Mouse (Mus musculus): ENCODE results near the gene Col8a1.

The Col8a1 gene

DNA sequence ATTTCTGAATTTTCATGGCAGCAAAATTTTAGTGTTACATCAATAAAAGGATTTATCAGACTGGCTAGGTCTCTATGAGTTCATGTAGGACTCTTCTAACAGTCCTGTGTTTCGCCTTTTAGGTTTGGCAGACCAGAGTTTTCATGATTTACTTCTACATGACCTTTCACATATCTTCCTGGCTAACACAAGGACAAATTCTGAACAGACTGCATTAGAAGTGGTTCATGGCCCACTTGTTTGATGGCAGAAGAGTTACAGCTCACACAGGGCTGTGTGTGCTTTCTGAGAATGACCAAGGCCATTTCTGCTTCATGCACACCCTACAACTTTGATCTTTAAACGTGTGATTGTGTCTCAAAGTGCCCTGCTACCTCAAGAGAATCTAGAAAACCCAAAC, 82.3 kb downstream of the Col8a1 start:
- DNase-seq (ENCODE audit: low read depth in 1 of 2, low spot score in 2 of 2) = no peak

DNA sequence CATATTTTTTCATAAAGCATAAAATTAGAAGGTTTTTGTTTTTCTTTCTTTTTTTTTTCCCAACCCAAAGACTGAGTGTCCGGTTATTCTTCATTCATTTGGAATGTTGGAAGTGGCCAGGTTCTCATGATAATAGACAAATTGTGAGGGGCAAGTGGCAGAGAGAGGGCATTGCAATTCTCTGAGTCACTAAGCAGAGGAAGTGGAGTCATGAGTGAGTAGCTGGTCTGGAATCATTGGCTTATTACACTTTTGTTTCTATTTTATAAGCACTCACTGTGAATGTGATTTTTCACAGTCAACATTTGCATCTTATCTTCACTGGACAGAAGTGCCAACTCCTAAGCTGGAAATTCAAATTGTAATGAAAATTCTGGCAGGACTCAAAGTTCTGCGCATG, 82.9 kb downstream of the Col8a1 start:
- no peak for DNase-seq (ENCODE audit: low read depth in 1 of 2, low spot score in 2 of 2)

DNA sequence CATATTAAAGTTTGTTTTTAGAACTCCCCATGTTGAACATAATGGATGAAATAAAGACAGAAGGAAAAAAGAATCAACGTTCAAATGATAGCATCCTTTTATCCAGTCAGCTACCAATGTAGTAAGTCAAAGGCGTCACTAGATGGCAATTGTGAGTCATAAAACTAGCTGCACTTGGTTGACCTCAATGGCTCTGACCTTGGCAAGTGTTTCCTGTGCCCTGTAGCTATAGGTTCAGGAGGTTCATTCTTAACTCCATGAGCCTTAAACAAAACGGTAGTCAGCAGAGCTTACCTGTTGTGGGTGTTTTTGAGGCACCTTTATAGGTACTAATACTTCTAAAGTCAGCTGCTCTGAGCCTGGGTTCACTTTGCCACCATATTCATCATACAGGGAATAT, 85.2 kb downstream of the Col8a1 start:
- DNase-seq (ENCODE audit: low read depth in 1 of 2, low spot score in 2 of 2) = no peak

DNA sequence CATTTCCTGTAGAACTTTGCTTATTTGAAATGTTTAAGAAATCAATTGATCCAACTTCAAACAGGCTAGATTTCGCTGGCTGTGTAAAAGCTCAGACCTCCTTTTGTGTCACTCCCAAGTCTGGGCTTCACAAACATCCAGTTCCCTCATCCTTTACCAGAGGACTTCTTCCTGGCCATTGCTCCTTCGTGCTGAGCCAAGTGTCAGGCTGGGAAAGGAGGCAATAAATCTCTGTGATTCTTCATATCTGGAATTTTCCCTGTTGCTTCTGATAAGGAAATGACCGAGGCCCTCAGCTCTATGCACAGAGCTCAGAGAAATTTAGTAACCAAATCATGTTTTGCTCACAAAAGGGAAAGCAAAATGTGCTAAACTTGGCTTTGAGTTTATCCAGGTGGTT, 91.9 kb downstream of the Col8a1 start:
- DNase-seq (ENCODE audit: low read depth in 1 of 2, low spot score in 2 of 2) = no peak

DNA sequence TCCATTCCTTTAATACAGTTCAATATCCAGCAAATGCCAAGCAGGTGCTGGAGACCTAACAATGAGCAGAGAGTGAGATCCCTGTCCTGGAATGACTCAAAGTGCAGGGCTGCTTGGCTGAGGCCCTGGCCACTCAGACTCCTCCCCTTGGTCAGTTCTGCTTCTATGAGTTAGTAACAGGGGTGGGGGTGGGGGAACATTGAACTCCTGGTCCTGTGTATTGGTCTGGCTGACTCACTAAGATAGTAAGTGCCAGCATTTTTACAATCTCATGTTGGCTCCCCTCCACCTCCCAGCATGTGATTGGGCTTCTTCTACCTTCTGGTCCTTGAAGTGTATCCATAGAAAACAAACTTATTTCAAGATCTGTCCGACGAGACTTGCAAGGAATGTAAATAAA, 104.6 kb downstream of the Col8a1 start:
- DNase-seq (ENCODE audit: low read depth in 1 of 2, low spot score in 2 of 2) = no peak

DNA sequence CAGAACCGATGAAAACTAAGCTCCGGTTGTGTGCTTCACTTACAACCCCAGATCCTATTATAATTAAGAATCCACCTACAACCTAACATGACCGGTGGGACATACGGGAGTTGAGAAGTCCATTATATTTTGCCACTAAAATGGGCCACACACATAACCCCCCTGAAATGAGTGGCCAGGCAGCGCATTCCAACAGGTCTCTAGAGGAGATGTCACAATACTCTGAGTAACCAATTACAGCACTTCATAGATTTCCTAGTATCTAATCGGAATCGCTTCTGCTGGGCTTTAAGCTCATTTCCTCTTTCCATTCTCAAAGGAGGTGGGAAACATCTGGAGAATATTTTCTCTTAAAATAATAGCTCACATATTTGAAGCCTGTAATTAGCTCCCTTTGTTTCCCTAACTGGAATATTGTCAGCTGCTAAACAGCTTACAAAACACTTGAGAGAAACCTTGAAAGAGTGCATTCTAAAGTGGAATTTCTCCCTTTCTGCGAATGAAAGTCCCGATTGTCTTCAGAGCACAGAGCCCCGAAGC, 113.1 kb downstream of the Col8a1 start:
- DNase-seq (ENCODE audit: low read depth in 1 of 2, low spot score in 2 of 2) = no peak

DNA sequence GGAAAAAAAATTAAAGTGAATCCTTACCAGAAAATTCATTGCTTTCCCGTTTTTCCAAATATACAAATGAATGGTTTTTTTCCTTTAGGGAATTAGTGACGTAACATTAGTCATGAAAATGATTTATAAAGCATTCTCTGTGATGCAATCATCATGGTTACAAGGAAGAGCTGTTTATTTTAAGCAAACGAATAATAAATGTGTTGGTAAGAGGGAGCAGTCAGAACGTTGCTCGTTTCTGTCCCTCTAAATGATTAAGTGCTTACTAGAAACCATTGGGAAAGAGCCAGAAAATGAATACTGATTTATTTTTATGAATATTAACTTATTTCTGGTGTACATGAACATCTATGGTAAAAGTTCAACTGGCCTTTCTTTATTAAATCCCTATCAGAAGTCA, 119.8 kb downstream of the Col8a1 start:
- no peak for DNase-seq (ENCODE audit: low read depth in 1 of 2, low spot score in 2 of 2)

DNA sequence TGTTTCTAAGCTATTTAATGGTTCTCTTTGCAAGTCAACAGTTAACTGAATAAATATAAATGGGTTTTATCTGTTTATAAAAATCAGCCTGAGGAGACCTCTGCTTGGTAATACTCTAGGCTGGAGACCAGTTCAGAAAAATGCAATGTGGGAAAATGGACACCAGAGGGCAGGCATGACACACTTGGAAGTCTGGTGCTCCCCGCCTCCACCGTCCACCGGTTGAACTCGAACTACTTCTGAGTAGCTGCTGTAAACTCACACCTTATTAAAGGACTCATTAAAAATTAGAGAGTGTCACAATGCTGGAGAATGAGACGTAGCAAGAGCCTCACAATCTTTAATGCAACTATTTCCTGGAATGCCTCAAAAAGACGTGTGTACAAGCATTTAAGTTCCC, 120.3 kb downstream of the Col8a1 start:
- peak in 1 of 2 experiments; percentile 21 for DNase-seq (ENCODE audit: low read depth in 1 of 2, low spot score in 2 of 2)

DNA sequence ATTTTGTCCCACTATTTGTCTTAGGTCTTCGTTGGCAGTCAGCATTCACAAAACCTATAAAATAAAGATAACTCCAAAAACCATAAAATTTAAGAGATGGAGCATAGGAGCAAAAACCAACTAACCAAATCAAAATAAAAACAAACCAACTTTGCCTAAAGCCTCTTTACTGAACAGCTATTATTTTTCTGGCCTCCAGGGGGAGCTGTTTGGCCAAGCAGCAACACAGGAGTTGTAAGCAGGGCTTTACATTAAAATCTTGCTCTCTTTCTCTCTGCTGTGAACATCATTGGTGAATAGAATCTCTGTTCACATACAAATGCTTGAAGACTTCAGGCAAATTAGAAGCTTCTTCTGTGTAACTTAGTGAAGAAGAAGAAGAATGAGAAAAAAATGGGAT, 142.8 kb downstream of the Col8a1 start:
- DNase-seq (ENCODE audit: low read depth in 1 of 2, low spot score in 2 of 2) = no peak

DNA sequence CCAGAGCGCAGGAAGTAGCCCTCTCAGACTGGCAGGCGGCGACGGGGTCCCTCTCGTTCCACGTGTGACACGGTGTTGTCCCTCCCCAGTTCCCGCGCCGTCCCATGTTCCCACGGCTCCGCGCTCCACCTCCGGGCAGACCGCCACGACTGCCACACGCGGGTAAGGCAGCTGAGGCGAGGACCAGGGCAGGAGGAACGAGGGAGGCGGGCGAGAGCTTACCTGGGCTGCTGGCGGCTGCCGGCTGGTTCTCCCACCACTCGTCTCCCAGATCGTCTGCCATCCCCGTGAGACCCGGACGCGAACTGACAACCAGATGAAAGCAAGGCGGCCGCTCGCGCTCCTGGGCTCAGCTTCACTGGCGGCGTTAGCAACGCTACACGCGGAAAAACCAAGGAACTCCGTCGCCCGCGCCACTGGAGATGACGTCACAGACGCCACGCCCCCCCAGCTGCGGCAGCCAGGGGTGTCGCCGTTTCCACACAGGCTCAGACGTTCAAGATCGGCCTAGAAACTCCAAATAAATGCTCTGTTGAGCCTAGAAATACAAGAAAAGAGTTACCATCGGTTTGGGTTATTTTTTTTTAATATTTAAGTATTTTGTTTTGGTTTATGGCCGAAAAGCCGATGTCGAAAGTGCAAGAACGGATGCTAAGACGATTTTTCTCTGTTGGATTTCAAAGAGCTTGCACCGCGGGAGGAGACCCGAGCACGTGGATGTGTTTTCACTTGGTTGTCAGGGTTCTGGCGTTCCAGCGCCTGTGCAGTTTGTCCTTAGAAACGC, 147.9 kb downstream of the Col8a1 start, which contains the start of gene Cmss1:
TSS of gene Cmss1 (minus strand) at position 421 of the 784 bp plus-strand sequence.
- DNase-seq (ENCODE audit: low read depth in 1 of 2, low spot score in 2 of 2) = peak; percentile 50 to 76

DNA sequence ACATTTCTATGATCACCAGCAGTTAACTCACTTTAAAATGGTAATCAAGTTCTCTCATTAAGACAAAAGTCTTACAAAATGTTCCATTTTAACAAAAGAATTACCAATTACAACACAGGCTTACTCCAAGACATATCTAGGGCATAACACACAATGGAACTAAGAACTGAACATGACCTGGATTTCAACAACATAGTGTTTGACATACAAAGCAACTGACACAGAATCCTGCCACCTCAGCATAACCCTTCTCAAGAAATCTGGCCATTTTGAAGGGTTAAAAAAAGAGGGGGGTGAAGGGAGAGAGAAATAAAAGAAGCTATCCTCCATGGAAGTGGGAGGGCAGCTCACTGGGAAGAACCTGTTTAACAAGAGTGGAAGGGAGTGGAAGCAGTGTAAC, 153.5 kb downstream of the Col8a1 start:
- no peak for DNase-seq (ENCODE audit: low read depth in 1 of 2, low spot score in 2 of 2)

DNA sequence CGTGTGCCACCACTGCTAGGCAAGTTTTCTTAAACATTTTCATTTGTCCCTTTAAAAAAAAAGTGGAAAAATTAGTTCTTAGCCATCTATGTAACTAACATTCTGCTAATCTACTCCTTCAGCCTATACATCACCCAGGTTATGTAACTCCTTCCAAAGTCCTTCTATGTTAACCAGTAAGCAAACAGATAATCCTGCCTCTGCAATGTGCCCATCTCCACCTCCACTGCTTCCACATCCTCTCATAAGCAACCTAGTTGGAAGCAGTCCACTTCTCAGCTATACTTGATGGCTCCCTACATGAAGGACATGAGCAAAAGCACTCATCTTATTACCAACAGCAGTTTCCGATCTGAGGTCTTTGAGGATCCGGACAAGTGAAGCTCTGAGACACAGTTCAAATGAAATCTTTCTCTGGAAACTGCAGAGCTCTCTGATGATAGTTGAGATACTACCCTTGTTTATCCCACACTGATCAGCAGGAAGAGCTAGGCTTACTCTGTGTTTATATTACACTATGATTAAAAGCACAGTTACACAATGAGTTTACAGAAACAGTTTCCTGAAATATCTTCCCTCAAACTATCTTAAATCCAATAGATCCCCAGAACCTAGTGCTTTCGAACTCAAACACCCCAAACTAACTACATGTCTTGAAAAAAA, 157.1 kb downstream of the Col8a1 start:
- DNase-seq (ENCODE audit: low read depth in 1 of 2, low spot score in 2 of 2) = no peak

DNA sequence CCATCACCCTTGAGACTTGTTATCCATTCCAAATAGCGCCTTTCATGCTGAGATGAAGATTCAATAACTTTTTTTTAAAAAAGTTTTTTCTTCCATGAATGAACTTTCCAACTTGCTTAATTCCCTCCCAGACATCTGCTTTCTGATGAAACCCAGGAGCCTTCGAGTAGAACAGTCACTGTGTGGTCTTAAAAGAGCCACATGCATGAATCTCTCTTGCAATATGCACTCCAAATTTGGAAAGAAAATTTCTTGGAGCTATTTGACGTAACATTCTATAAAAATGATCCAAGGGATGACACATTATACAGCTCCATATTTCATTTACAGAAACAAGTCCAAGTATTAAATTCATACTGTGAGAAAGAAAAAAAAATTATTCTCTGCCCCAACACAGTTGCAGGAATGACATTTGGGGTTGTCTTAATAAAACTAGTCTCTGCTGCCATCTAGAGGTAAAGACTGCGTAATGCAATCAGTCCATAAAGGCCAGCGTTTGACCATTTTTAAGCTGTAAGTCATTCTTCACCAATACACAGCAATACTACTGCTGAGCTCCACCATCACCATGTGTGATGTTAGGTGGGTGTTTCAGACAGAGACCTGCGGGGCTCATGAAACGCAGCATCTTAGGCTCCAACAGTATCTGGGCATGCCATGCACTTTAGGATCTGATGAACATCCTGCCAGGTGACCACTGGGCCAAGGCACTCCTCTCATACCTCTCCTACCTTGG, 160.9 kb downstream of the Col8a1 start:
- DNase-seq (ENCODE audit: low read depth in 1 of 2, low spot score in 2 of 2) = no peak

DNA sequence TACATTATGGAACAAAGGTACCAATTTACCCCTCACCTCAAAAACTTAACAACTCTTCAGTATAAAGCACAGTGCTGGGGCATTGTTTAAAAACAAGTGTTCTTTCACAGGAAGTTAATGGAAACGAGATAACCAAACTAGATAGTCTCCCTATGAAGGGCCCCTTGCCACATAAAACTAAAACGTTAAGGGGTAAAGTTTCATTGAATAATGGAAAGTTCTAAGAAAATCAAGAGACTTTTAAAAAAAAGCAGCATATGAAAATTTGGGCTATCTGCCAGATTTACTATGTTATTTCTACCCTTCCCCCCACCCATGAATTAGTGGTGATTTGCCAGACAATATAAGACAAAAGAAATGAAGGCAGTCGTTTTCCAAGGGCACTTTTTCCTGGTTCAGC, 169.3 kb downstream of the Col8a1 start:
- no peak for DNase-seq (ENCODE audit: low read depth in 1 of 2, low spot score in 2 of 2)

DNA sequence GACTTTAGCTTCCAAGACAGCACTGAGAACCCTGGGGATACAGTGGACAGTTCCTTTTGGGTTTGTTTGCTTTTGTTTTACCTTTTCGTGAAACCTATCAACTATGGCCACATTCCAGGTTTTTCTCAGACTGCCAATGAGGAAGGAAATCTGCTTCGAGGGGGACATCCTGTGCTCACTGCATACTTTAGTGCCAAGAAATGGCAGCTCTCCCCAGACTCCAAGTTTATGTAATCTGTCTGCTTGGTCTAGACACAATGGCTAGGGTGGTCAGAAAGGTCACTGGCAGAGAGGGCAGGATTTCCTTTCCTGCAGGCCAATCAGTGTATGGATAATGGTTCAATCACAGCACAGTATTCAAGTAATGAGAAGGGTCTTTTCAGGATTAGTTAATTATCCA, 172.5 kb downstream of the Col8a1 start:
- DNase-seq (ENCODE audit: low read depth in 1 of 2, low spot score in 2 of 2) = no peak

DNA sequence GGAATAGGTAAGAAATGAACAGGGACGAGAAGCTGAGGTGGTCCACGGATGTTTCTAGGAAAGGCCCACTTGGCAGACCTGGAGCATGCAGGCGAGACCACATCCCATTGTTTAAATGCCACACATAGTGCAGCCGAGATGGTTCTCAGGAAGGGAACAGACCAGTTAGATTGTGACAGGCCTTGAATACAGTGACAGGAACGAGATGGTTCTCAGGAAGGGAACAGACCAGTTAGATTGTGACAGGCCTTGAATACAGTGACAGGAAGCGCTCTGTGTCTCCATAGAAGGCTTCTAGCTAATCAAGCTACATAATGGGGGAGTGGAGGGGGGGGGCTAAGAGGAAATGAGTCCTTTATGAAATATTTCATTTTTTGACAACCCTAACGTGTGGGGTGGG, 174.5 kb downstream of the Col8a1 start:
- DNase-seq (ENCODE audit: low read depth in 1 of 2, low spot score in 2 of 2) = no peak

DNA sequence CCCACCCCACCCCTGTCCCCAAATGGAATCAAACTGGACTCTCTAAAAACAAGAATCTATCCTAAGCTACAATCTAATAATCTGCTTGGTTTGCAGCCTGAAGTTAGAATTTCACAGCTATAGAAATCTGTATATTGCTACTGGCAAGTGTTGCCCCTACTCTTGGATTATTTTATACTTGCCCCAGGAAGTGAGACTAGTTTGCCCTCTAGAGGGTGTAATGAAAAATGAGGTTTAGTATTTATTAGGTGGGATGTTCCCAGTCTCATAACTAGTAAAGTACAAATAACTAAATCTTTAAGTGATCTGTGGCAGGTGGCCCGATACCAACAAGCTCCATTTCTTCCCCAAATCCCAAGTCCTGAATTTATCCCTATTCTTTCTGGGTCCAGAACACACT, 177.0 kb downstream of the Col8a1 start:
- DNase-seq (ENCODE audit: low read depth in 1 of 2, low spot score in 2 of 2) = no peak

DNA sequence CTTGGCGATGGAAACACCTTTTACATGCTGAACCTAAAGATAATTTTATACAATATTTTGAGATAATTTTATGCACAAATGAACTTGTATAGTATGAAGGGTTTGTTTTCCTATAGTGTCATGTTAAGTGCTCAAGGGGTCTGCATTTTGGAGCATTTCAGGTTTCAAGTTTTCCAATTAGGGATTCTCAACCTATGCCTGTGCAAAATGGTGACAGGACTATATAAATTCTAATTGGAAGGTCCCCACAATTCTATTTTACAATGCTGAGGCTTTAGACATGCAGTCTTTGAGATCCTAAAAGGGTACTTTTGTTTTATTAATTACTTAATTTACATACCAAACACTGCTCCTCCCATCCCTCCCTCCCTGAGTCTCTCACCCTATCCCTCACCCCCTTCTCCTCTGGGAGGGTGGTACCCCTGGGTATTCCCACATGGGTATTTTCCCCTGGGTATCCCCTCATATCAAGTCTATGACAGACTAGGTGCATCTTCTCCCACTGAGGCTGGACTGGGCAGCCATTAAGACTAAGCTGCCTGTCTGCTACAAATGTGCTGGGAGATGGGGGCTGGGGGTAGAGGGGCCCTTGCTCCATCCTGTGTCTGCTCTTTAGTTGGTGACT, 178.7 kb downstream of the Col8a1 start:
- DNase-seq (ENCODE audit: low read depth in 1 of 2, low spot score in 2 of 2) = no peak

All from monocyte, adult 2 months (primary cell).